Mouse (Mus musculus): ENCODE results near the gene Git2.
A peak's percentile ranks its signal among the peaks of the same experiment; 100 is the strongest.

DNA sequence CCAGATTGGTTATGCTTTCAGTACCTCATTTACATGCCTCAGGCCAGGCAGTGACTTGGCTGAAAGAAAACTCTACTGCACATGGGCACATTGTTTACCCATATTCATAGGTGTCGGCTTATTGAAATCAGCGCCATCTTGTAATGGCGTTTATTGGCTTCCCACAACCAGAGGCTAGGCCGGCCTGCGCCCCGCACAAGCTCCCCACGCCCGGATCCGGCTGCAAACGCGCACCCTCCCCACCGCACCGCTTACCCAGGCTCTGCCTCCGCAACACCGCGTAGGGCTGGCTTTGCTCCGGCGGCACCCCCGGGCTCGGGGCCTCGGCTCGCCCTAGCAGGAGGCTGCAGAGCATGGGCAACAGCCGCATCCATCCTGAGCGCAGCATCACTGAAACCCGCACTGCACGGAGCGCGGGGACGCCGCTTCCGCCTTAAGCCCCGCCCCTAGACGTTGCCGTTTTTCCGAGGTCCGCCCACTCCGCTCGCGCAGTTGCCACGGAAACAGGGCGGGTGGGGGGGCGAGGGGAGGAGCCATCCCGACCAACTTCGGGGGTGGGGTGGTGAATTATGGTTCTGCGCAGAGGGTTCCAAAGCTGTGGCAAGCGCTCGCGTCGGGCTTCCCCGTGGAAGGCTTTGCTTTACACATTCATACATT is 38.3 kb upstream of the Git2 start:
- TF ChIP-seq POLR2A (IDR thresholded peaks at IDR 0.05; ENCODE audit: borderline replicate concordance, extremely low read depth, insufficient read depth, insufficient read length, poor library complexity, severe bottlenecking) (peak; percentile 90), CTCF (IDR thresholded peaks at IDR 0.05; ENCODE audit: borderline replicate concordance, extremely low read depth, insufficient read depth, insufficient read length) (no peak)

Data from brain, embryonic 14.5 days (tissue).